Mouse (Mus musculus) megakaryocyte, embryonic 14.5 days (primary cell): ENCODE results near the gene Sik1.

Source experiments
- FLI1 ChIP-seq: IDR thresholded peaks from 2 replicates; pipeline ENCODE4 v1.6.1; 2012; ENCODE audit warnings: low read length, inconsistent platforms, mixed read lengths
- GATA1 ChIP-seq: IDR thresholded peaks from 3 replicates; pipeline ENCODE4 v1.6.1; 2012; ENCODE audit warnings: mixed read lengths, low read length, inconsistent platforms, borderline replicate concordance

- TF ChIP-seq GATA1: no peak
- TF ChIP-seq FLI1: no peak
These were observed 8.6 kb downstream of the Sik1 start for GRCm38 (mm10) chr17:31846970-31847369.
